Mouse (Mus musculus) cerebellum, adult 11 months (tissue): ENCODE measurements around the gene Camkmt.

ENCODE experiments used
- DNase-seq: peaks from one replicate; pipeline ENCODE4 v3.0.0; 2022

The Camkmt gene

DNA sequence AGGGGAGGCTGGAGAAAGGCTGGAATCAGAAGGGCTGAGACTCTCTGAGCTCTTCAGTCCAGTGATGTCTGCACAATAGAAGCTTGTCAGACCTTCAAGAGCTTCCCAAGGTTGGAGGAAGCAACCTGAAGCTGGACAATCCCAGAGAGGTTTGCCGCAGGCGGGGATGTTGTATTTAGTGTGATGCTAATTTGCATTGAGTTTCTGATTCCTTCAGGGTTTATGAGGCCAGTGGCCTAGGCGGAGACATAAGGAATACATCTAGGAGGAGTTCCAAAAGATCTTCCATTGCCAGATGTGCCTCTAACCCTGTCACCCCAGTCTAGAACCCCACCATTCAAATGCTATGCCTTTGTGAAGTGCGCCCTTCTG is 416.7 kb downstream of the Camkmt start:
- no peak for DNase-seq
